Mouse (Mus musculus): ENCODE results near the gene Gm10190.

DNA sequence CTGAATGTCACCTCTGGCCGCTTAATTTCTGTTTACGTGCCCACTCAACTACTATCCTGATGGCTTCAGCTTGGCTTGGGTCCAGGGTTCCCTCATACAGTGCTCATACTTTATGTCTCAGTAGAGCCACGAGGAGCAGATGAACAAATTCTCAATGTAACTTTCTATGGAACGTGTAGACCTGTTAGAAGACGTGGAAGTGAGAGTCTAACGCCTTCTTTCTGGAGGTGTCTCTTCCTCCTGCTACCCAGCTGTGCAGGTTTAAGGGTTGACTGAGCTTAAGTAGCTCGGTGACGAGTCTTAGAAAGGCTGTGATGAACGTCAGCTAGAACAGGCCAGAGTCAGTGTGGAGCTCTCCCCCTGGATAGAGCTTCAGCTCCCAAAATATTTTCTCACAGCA lies 4.7 kb downstream of the Gm10190 start:
- TF ChIP-seq CTCF (IDR thresholded peaks at IDR 0.05; ENCODE audit: control insufficient read depth, insufficient read depth, insufficient read length): no peak
- TF ChIP-seq CEBPB (IDR thresholded peaks at IDR 0.05; ENCODE audit: low read depth): no peak
- no peak for TF ChIP-seq USF1 (IDR thresholded peaks at IDR 0.05; ENCODE audit: low read depth)
- no peak for TF ChIP-seq MAX (IDR thresholded peaks at IDR 0.05)
- TF ChIP-seq FOSL1 (IDR thresholded peaks at IDR 0.05; ENCODE audit: insufficient read depth, low read length, poor library complexity, severe bottlenecking): no peak
